Mouse (Mus musculus) CD8-positive naive resting alpha-beta T cell, adult 57 days (primary cell): Measurements from ENCODE around the gene Unc119. TPM values are rescaled to one million over a fixed set of nuclear protein-coding genes. Genes with fewer than 3 reads are reported as not detected.

ENCODE experiments used
- total RNA-seq: library from RNA; stranded (reverse); gene quantifications from one replicate; pipeline ENCODE4 v1.2.4, GENCODE M21; 2023

Gene Unc119
- 10.9 TPM for total RNA-seq

DNA sequence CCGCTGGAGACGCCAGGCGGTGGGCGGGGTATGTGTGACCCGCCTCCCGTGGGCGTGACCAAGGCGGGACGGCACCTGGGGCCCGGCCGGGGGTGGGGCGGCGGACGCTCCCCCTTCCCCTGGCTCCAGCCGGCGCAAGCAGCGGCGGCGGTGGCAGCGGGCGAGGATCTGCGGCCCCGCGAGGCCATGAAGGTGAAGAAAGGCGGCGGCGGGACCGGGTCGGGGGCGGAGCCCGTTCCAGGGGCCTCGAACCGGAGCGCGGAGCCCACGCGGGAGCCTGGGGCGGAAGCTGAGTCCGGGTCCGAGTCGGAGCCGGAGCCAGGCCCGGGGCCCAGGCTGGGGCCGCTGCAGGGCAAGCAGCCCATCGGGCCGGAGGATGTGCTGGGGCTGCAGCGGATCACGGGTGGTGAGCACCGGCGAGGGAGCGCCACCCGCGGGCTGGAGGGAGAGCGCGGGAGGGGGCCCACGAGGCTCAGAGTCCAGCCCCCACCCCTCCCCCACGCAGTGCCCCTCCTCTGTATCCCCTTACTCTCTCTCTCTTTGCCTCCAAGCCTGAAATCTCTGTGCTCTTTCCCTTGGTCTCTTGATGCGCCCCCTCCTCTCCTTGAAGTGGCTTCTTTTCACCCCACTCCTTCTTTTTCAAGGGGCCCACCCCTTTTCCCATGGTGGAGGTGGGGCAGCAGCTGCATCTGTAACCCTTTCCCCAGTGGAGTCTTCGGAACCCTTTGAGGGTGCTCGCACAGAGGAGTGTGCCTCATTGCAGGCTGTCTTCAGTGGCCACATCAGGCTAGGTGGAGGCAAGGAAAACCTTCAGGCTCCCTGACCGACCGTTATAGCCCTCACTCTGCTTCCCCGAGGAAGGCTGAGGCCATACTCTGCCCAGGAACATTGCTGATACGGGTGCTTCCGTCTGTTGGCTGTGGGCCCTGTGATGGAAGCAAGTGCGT lies at the start of gene Unc119:
Gene Unc119 (plus strand): TSS at position 102 of the 947 bp plus-strand sequence.

DNA sequence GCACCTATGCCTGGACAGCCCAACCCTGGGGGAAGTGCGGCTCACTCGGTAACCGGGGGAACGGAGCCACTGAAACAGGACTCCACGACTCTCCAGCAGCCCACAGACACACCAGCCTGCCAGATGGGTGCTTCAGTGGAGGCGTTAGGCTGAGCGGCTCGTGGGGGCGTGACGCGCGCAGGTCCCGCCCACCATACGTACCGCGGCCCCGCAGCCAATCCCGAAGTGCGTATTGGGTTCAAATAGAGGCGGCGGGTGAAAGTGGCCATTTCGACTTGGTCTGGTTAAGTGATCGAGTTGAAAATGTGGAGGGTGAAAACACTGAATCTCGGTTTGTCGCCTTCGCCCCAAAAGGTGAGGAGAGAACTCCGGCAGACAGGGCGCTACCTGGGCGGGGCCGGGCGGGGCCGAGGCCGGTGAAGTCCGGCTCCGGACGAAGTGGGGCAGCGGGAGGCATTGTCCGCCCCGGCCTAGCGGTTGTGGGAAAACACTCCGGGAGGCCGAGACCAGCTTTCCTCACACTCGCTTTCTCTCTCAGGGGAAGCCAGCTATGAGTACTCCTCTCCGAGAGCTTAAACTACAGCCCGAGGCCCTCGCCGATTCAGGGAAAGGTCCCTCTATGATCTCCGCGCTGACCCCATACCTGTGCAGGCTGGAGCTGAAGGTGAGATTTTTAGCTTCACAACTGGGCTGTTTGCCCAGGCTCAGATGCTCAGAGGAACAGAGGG lies 41.8 kb upstream of the Unc119 start, which contains the start of gene Spag5:
Gene Spag5 (plus strand): TSS at position 173 of the 728 bp plus-strand sequence.

DNA sequence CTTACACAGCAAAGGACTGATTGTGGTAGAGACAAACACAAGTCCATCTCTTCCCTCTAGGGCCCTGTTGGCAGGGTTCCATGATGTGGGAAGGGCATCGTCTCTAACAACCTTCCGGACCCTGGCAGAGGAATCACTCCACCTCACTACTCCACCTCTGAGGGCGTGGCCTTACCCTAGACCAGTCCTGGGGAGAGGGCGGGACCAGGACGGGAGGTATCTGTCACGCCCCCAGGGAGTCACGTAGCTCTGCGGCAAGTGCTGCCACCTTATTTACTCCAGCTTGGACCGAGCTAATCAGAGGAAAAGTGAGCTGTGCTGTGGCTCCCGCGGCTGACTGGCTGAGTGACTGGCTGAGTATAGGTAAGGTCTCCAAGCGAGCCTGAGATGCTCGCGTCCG lies 20.4 kb upstream of the Unc119 start, which contains the start of gene Aldoc:
Gene Aldoc (plus strand): TSS at position 109 of the 400 bp plus-strand sequence.

DNA sequence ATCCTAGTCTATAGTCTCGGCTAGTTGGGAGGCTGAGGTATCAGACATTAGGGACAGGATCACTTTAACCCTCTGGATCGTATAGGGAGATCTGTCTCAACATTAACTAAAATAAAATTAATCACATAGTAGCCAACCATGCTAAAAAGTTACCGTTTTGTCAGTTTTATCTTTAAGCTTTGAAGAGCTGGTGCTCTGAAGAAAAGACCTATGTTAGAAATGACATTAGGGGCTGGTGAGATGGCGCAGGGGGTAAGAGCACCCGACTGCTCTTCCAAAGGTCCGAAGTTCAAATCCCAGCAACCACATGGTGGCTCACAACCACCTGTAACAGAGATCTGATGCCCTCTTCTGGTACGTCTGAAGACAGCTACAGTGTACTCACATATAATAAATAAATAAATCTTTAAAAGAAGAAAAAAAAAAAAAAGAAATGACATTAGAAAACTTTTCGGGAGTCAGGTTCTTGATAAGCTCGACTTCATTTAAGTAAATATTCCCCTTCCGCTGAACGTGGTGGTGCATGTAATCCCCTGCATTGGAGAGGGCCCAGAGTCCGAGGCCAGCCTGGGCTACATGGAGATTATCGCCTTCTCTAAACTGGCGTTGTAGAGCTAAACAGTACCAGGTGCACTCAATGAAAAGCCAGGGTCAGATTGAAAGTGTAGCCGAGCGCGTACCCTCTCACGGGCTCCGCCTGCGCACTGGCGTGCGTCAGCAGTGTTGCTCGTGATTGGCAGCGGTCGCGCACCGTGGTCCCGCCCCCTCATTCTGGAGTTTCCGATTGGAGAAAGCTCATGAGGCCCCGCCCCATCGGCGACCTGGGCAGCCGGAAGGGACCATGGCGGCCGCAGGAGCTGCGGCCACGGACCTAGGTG lies 15.4 kb upstream of the Unc119 start, which contains the start of gene Pigs:
Gene Pigs (plus strand): TSS at position 782 of the 878 bp plus-strand sequence.

DNA sequence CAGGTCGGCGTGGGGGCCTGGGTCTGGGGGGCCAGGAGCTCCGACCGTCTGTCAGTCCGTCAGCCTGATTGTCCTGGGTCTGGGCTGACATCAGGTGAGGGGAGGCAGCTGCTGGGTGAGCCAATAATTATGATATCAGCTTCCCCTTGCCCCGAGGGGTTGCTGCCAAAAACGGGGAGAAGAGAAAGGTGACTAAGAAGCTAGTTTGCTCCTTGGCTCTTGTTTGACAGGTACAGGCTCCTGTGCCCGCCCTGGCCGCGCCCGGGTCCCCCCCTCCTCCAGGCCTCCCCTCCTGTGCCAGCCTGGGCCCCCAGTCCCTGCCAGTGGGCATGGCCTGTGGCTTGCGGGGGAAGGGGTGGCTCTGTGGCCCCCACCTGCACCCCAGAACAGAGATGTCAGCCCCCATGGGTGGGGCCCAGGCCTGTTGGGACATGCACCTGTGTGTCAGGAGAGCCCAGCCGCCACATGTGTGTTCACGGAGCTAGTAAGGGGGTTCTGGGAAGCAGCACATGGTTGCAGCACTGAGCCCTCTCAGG lies 43.3 kb downstream of the Unc119 start, which contains the start of gene Foxn1:
Gene Foxn1 (minus strand): TSS at position 51 of the 536 bp plus-strand sequence.

Other genes with a start within 250 kb of the Unc119 start
- 16.7 TPM for gene Fam222b, start 248.8 kb upstream of the Unc119 start, total RNA-seq
- gene Traf4, start 177.9 kb upstream of the Unc119 start, total RNA-seq: 31.2 TPM
- gene Nek8, start 166.8 kb upstream of the Unc119 start, total RNA-seq: 8.1 TPM
- 3.4 TPM for gene Tlcd1, start 166.8 kb upstream of the Unc119 start, total RNA-seq
- gene Rpl23a, start 159.9 kb upstream of the Unc119 start, total RNA-seq: 3,868 TPM
- not detected for gene Rab34, start 155.1 kb upstream of the Unc119 start, total RNA-seq
- gene Proca1, start 150.1 kb upstream of the Unc119 start, total RNA-seq: not detected
- gene Sdf2, start 97.7 kb upstream of the Unc119 start, total RNA-seq: 55.7 TPM
- gene Supt6, start 97.5 kb upstream of the Unc119 start, total RNA-seq: 83.6 TPM
- gene 2610507B11Rik, start 81.7 kb upstream of the Unc119 start, total RNA-seq: 114 TPM
- gene BC030499, start 52.6 kb upstream of the Unc119 start, total RNA-seq: 3.3 TPM
- gene Spag5, start 42.0 kb upstream of the Unc119 start, total RNA-seq: 5.6 TPM
- gene Aldoc, start 20.5 kb upstream of the Unc119 start, total RNA-seq: 25.8 TPM
- gene Pigs, start 15.1 kb upstream of the Unc119 start, total RNA-seq: 44.6 TPM
- not detected for gene Foxn1, start 43.1 kb downstream of the Unc119 start, total RNA-seq
- gene Slc13a2, start 78.7 kb downstream of the Unc119 start, total RNA-seq: not detected
- 1.0 TPM for gene Slc46a1, start 122.2 kb downstream of the Unc119 start, total RNA-seq
- 2.6 TPM for gene Sarm1, start 154.3 kb downstream of the Unc119 start, total RNA-seq
- not detected for gene Vtn, start 155.6 kb downstream of the Unc119 start, total RNA-seq
- not detected for gene Sebox, start 160.0 kb downstream of the Unc119 start, total RNA-seq
- 22.2 TPM for gene Tmem199, start 168.7 kb downstream of the Unc119 start, total RNA-seq
- gene Poldip2, start 168.7 kb downstream of the Unc119 start, total RNA-seq: 31.3 TPM
- gene Tnfaip1, start 192.8 kb downstream of the Unc119 start, total RNA-seq: 12.4 TPM
- 30.7 TPM for gene Ift20, start 192.9 kb downstream of the Unc119 start, total RNA-seq
- gene Tmem97, start 207.3 kb downstream of the Unc119 start, total RNA-seq: 9.2 TPM